Mouse (Mus musculus): ENCODE results near the gene Robo2.

DNA sequence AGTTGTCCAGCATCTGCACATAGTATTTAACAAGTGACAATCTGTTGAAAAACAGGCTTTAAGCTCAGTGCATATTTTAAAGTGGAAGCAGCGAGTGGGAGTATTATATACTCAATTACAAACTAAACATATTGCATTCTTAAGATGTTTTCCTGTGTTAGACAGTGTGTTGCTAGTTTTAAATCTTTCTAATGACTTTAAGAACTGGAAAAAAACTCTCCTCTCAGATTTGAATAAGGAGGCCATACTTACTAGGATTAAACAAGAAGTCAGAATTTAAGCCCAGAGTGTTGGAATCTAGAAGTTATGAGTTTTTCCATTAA, 453.1 kb downstream of the Robo2 start:
- TF ChIP-seq CTCF (IDR thresholded peaks at IDR 0.05; ENCODE audit: low read depth, low read length) = no peak
- TF ChIP-seq POLR2A (IDR thresholded peaks at IDR 0.05; ENCODE audit: borderline replicate concordance, low read depth, low read length) = no peak
